Mouse (Mus musculus) c-Kit-positive CD71-negative TER-119-negative erythroid progenitor cells, embryonic 14.5 days (primary cell): ENCODE data around the gene Rab25.

Experiments
- DNase-seq: peaks from one replicate; pipeline ENCODE4 v3.0.0-alpha.2; 2013; ENCODE audit warnings: low read depth

The Rab25 gene

DNA sequence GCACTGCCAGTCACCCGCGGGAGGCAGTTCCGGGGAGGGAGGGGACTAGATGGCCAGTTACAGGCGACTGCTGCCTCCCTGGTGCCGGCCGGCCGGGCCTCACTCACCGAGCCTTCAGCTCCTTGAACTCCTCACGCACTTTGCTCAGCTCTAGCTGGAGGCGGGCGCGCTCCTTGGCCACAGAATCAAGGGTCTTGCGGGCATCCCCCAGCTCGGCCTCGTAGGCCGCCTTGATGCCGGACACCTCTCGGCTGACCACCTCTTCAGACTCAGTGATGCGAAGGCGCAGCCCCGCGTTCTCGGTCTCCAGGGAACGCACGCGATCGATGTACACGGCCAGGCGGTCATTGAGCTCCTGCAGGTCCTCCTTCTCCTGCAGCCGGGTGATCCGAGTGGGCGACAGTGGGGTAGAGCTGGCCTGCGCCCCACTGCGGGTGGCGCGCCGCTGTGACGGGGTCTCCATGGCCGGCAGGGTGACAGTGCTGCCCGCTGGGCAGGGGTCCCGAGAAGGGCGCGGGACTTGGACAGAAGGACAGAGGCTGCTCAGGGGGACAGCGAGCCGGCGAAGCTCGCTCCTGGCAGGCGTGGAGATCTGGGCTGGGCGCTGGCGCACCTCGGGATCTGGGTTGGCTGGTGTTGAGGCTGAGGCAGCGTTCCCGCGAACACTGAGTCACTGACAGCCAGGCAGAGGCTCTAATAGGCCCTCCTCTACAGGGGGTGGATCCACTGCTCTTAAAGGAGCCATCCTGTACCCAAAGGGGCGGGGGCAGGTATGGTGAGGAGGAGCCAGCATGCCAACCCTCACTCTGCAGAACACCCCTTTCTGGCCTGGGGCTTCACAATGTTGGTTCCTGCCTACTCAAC lies 45.2 kb downstream of the Rab25 start:
- DNase-seq, result peak; percentile 82

GRCm38 (mm10) chr3:88502031-88502571 lies 46.0 kb downstream of the Rab25 start:
- no peak for DNase-seq

DNA sequence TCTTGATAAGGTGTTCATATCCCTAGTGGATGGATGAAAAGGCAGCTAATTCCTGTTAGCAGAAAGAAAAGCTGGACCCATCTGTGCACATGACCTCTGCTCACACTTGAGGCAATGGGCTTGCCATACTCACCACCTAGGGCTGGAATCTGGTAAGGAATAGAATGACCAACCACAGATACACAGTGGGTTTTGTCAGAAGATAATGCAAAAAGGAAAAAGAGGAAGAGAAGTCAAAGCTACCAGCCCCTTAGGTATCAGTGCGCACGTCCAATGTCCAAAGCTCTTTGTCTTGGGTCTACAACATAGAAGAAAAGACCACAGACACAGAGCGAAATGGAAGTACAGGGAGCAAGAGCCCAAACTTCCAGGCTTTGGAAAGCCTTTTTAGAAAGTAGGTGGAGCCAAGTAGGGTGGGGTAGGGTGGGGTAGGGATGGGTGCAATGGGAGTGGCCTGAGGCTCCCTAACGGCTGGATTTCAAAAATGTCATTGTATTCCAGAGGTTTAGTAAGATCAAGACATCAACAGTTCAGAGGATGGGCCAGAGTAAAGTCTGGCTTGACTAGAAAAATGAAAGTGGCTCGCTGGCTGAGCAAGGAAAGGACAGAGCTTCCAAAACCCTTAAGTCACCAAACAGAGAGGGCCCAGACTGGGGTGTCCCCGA lies 46.6 kb downstream of the Rab25 start:
- no peak for DNase-seq

DNA sequence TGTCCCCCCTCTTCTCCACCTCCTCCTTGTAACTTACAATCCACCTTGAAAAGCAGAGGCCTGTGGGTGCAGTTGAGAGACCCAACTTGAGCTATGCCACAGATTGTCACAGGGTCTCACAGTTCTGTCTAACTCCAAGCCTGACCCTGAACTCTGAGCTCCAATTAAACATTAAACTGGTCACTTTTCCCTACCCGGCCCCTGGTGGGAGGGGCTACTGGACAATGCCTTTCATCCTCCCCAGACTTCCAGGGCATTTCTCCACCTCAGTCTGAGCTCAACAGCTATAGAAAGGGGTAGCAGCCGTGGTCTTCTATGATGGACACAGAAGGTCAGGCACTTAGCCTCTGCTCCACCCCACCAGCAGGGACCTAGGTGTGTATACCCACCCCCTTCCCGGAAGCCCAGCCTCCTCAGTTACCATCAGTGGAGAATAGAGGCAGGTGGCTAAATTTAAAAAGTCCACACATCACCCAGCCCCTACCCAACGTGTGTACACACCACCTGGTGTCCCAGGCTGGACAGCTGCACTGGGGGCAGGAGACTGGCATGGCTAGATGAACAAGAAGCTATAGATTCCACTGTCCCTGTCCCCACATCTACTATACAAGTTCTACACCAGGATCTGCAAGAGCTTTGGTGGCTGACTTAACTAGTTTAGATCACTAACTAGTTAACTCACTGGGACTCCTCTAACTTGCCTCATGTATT lies 47.3 kb downstream of the Rab25 start:
- no peak for DNase-seq

- no peak for DNase-seq
Observed at GRCm38 (mm10) chr3:88500087-88500486, 48.0 kb downstream of the Rab25 start.

DNA sequence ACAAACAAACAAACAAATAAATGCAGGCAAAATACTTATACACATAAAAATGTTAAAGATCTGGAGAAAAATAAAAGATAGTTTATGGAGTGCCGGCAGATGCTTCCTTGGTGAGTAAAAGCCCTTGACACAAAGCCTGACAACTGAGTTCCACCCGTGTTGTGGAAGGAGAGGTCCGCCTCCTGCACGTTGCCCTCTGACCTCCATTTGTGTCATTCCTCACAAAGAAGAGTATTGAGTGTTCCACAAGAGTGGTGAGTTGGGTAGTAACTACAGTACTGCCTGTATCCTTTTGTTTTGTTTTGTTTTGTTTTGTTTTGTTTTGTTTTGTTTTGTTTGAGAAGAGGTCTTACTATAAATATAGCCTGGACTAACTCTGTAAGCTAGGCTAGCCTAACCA lies 48.5 kb downstream of the Rab25 start:
- DNase-seq, result no peak

GRCm38 (mm10) chr3:88495741-88496415 lies 52.2 kb downstream of the Rab25 start:
- no peak for DNase-seq

DNA sequence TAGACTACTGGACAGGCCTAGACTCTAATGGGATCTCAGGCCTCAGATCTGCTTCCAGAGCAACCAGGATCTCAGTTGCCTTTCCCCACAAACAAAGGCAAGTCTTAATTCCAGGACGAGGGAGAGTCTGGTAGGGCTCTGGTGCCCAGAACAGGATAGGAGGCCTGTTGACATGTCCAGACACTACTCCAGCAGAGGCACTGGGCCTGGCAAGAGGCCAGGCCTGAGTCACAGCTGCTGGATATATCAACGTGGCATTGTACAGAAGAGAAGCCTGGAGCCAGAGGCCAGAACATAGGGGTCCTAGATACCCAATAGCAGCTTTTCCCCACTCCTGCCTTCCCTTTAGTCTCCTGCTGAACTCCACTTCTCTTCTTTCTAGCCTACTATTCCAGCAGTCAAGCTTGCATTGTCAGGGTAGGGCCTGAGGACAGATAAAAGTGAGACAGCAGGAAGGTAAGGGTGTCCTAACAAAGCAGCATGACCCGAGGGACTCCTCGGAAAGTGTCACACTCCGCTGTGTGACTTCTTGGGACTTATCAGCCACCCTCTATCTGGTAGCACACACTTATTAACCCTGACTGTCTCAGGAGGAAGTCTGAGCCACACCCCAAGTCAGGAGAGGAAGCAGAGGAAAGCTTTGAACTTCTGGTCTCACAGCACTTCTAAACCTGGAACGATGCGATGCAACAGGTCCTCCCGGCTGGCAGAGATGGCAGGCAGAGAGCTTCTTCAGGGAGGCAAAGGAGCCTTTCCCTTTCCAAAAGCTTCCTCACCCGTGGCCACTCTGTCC lies 53.1 kb downstream of the Rab25 start:
- DNase-seq, result no peak

GRCm38 (mm10) chr3:88493706-88494582 lies 54.2 kb downstream of the Rab25 start:
- no peak for DNase-seq
